Mouse (Mus musculus) lung, adult 2 months (tissue): ENCODE data around the gene Qsox1. TPM values are rescaled to one million over a fixed set of nuclear protein-coding genes. Genes with fewer than 3 reads are reported as not detected.

ENCODE experiments used
- DNase-seq: peaks from one replicate; pipeline ENCODE4 v3.0.0; 2022
- H3K4me1 ChIP-seq: fragments of 200-500 bp; 2 replicates; pipeline ENCODE4 v1.6.1; 2011; ENCODE audit warnings: low read length; ENCODE audit not compliant: control insufficient read depth, insufficient read depth
- H3K4me3 ChIP-seq: fragments of 200-500 bp; replicated peaks from 2 replicates; pipeline ENCODE3; 2011; ENCODE audit warnings: low read depth, mild to moderate bottlenecking, control low read depth, low read length; ENCODE audit errors: extremely low read depth
- CTCF ChIP-seq: fragments of 200-500 bp; IDR thresholded peaks from 2 replicates; pipeline ENCODE4 v1.5.1; 2011; ENCODE audit warnings: mild to moderate bottlenecking, low read length, control low read depth; ENCODE audit not compliant: insufficient read depth
- POLR2A ChIP-seq: fragments of 200-500 bp; IDR thresholded peaks from 2 replicates; pipeline ENCODE4 v1.6.1; 2011; ENCODE audit warnings: low read depth, mild to moderate bottlenecking, control low read depth, low read length, borderline replicate concordance; ENCODE audit errors: extremely low read depth
- WGBS: fragments of 180-500 bp; shearing (Covaris S2); methylation state at CpG from one replicate; pipeline ENCODE4 v1.1.7; 2018; 5-methylcytosine and 5-hydroxymethylcytosine counted together
- polyA plus RNA-seq: library from polyadenylated mRNA; depleted of rRNA; stranded (reverse); fragments of >200 nt; gene quantifications from 2 replicates; pipeline ENCODE4 v1.2.3, GENCODE M21; 2012

Qsox1 gene
- polyA plus RNA-seq, 1 experiment, result 170 TPM

DNA sequence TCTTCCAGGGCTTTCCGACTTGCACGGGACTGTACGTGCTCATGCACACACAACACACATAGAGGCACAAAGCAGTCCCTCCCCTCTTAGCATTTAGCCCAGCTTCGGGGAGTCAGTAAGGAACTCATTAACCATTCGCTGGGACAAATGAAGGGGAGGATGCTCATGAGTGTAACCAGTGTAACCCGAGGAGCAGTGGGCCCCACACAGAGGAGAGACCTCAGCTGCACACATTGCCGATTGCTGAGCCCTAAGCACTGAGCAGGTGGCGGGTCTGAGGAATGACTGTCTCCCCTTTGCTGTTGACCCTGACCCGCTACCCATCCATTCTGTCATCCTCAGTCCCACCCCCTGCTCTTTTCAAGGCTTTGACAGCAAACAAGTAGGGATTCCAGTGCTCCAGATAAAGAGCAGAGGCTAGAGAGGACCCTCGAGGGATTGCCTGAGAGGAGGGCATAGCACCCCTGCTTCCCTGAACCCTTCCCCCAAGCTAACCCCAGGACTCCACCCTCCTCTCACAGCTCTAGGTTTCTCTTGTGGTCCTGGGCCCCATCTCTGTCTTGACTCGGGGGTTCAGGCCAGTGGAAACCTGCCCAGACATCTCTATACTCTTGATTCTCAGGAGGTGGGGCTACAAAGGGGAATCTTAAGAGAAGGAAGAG is 62.0 kb downstream of the Qsox1 start:
- no peaks in the 10 kb centered on the region for H3K4me1 ChIP-seq
- WGBS, result 29% methylated on average over 11 of the region's 11 CpGs
- no peak for TF ChIP-seq CTCF
- no peak for TF ChIP-seq POLR2A
- H3K4me3 ChIP-seq, result no peak overlapping the region
- no peak for DNase-seq

DNA sequence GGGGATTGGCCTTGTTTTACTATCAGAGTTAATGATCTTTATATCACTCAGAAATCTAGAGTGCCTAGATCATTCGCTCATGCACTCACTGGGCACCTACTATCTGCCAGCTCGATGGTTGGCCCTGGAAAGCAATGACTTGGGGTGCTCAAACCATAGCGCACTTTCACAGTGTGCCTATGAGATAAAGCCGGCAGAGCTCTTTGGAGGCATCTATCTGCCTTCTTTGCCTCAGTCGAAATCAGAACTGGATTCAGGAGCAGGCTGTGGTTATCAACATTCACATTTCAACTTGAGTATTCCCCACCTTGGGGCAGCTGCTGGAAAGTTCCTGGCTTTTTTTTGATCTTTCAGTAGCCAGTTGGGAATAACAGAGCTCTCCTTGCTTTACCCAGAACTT is 64.8 kb downstream of the Qsox1 start:
- TF ChIP-seq CTCF (no peak), POLR2A (no peak)
- DNase-seq, result no peak
- H3K4me1 ChIP-seq, result no peaks in the 10 kb centered on the region
- WGBS, result 79% methylated on average over 5 of the region's 5 CpGs
- H3K4me3 ChIP-seq, result no peak overlapping the region

DNA sequence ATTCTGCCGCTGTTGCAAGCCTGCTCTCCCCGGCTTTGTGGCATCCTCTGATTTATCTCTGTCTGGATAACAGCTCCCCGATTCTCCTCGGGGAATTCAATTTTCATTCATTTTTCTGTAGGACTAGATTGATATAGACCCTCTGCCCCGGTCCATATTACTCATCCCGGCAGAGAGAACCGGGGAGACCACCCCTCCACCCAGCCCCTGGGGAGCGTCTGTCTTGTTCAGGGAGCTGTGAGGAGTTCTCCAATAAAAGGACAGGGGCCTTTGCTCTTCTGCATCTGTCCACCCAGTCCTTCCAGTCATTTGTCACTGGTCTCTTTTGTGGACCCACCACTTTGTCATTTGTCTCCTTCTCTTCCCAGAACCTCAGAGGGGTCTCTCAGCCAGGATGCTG is 65.7 kb downstream of the Qsox1 start:
- WGBS, result 16% methylated on average over 8 of the region's 8 CpGs
- H3K4me1 ChIP-seq, result no peaks in the 10 kb centered on the region
- no peak overlapping the region for H3K4me3 ChIP-seq
- no peak for DNase-seq
- no peak for TF ChIP-seq CTCF
- TF ChIP-seq POLR2A, result no peak

DNA sequence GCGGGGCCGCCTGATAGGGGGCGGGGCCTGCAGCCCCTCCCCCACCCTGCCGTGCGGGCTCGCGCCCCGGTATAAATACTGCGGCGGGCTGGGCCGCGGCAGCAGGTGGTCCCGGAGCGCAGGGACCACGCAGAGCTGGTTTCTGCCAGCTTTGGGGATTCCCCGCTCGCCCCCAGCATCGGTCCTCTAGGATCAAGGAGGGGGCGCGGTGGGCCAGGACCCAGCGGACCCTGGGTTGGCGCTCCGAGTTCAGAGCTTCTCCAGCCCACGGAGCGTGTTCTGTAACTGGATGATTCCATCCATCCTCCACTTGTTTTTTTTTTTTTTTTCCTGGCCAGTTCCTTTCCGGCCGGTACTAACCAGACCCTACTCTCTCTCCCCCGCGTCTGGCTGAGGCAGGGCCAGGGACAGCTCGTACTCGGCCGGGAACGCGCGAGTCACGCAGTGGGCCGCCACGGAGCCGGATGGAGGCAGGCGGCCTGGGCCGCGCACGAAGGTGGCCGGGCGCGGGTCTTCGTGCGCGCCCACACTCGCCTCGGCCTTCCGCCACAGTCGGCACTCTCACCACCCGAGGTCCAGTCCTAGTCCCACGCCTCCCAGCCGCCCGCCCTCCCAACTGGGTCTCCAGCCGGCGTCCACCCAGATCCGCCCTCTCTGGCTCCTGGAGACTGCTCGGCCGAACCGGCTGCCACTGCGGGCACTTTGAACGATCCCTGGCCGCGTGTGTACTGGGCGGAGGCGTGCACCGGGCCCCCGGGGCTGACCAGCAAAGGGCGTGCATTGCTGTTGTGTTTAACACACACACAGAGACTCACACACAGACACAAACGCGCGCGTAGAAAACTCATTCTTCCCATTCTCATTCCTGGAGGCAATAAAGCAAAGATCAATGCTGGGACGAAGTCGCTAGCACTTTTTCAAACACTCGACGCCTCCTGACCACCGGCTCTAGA is 70.0 kb downstream of the Qsox1 start:
- peaks cover 5% of the 10 kb centered on the region; the same call in 1 of the 2 replicates for H3K4me1 ChIP-seq
- peak overlapping the region; percentile 2 for H3K4me3 ChIP-seq
- DNase-seq, result peak; percentile 13
- 1% methylated on average over 80 of the region's 81 CpGs for WGBS
- no peak for TF ChIP-seq CTCF
- no peak for TF ChIP-seq POLR2A

DNA sequence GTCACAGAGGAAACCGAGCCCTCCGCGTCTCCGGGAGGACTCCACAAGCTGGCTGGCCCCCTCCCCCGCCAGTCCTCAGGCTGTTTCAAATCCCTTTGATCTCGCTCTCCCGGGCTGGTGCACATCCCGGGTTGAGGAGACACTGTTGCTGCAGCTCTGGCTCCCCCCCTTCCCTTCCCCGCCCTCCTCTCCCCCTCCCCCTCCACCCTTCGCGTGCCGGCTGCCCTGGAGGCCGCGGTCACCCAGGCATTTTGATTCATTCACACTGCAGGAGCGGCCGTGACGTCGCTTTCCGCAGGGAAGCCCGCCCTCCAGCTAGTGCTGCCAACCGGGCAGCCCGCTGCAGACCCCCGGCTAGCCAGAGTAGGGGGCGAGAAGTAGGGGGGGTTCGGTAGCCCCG is 70.7 kb downstream of the Qsox1 start:
- no peak for DNase-seq
- peaks cover 7% of the 10 kb centered on the region; the same call in 1 of the 2 replicates for H3K4me1 ChIP-seq
- no peak overlapping the region for H3K4me3 ChIP-seq
- TF ChIP-seq CTCF (no peak), POLR2A (no peak)
- under 1% methylated on average over 26 of the region's 26 CpGs for WGBS

DNA sequence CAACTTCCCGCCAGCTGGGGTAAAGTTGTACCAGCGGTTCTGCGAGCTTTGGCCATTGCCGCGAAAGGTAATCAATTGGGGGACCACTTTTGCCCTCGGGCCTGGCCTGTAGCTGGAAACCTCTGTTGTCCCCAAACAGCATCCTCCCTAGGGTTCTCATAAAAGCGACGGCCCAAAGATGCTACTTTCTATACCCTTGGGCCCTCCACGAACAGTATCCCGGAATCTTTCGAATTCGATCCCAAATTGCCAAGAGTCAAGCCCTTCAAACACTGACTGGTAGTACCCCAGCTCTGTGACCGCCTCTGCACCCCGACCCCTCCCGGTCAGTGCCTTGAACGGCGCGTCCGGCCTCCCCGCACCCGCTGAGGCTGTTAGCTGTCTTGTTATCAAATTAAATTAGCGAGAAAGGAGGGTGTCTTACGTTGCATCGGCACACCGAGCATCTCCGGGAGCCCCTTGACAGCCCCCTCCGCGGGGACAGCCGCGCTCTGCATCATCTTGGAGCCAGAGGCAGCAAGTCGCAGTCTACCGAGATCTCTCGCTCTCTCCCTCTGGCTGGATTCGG is 71.2 kb downstream of the Qsox1 start:
- peak; percentile 8 for DNase-seq
- WGBS, result 2% methylated on average over 34 of the region's 34 CpGs
- Histone ChIP-seq H3K4me1 (peaks cover 7% of the 10 kb centered on the region; the same call in 1 of the 2 replicates), H3K4me3 (no peak overlapping the region)
- TF ChIP-seq CTCF, result no peak
- no peak for TF ChIP-seq POLR2A

DNA sequence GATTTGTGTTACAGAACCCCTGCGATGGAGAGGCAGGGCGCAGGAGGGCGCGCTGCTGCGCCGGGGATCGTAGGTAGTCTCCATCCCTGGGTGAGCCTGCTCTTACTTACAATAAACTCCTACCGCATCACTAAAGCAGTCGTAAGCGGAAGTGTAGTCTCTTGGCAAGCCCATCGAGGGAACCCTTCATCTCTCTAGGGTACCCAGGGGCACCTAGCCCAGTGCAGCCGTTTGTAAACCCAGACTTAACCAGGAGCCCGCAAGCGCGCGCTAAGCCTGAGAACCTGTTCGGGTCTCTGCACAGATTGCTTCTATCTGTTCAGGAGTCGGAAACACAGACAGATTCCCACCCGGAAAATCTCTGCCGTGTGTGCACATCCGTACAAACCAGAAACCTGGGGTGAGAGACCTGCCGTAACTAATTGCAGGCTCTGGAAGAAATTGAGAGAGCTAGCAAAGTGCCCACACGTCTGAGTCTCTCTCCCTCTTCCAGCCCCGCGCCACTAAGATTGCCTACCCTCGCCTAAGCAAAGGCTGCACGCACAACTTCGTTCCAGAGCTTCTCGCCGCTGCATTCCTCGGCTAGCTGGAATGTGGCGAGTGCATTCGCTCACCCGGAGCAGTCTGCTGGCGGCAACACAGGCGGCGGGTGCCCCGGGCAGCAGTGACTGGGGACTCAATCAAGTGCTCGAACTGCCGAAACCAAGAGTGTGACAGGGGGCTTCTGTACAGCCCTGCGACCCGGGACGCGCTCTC is 71.9 kb downstream of the Qsox1 start:
- Histone ChIP-seq H3K4me3 (no peak overlapping the region), H3K4me1 (peaks cover 7% of the 10 kb centered on the region; the same call in 1 of the 2 replicates)
- 1% methylated on average over 44 of the region's 44 CpGs for WGBS
- TF ChIP-seq CTCF (no peak), POLR2A (no peak)
- peak; percentile 22 for DNase-seq

DNA sequence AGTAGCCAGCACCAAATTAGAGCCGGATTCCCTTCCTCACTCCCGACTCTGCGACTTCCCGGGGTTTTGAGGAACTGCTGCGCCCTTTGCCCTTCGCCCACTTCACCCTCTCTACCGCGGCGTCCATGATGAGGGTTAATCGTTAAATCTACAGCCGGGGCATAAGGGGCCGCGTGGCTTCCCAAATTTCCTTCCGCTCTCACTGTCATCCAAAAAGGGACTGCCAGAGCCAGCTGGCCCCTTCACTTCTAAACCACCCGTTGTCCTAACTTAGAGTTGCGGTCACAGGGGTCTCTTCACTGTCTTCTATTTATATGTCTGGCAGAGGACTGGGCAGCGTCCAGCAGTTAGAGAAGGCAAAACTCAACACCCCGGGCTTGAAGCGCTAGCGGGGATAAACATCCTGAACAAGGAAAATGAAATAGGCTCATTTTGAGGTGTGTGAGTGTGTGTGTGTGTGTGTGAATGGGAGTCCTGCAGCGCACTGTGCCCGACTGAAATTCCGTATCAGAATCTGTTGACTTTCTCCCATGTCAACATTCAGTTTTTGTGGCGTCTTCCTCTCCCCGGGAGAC is 74.8 kb downstream of the Qsox1 start:
- no peak for DNase-seq
- Histone ChIP-seq H3K4me1 (peaks cover 7% of the 10 kb centered on the region; the same call in 1 of the 2 replicates), H3K4me3 (no peak overlapping the region)
- TF ChIP-seq POLR2A (no peak), CTCF (no peak)
- WGBS, result 2% methylated on average over 25 of the region's 25 CpGs
